Mouse (Mus musculus): Measurements from ENCODE around the gene Tbx20. TPM values are rescaled to one million over a fixed set of nuclear protein-coding genes. Genes with fewer than 3 reads are reported as not detected.

The Tbx20 gene
- polyA plus RNA-seq, 1 experiment from 2014 or later = 0.10 TPM

DNA sequence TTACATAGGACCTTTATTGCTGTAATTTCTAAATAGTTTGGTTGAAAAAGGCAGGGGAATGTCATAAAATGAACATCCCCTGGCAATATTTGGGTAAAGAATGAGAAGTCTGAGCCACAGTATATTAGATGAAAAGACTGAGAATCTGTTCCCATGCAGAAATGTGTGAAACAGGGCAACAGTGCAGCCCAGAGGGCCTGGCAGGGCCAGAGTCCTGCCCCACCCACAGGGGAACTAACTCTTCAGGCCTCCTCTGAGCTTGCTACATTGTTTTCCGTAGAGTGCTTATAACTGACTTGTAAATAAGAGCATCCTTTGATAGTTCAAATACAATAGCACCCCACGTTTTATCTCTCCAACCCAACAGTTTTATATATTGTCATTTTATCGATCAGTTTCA is 7.0 kb downstream of the Tbx20 start:
- H3K9ac ChIP-seq = no peak overlapping the region
- no peak overlapping the region for H3K4me2 ChIP-seq
- no peaks in the 10 kb centered on the region for H3K36me3 ChIP-seq
- no peak for ATAC-seq (ENCODE audit: insufficient number of reproducible peaks, insufficient read depth, low FRiP score, low TSS enrichment, low read depth)
- no peaks in the 10 kb centered on the region for H3K9me3 ChIP-seq
- 29% methylated on average over 3 of the region's 3 CpGs for WGBS
- peaks cover 9% of the 10 kb centered on the region for H3K4me1 ChIP-seq
- no peak overlapping the region for H3K27ac ChIP-seq
- no peak overlapping the region for H3K4me3 ChIP-seq
- H3K27me3 ChIP-seq = peaks cover 84% of the 10 kb centered on the region

DNA sequence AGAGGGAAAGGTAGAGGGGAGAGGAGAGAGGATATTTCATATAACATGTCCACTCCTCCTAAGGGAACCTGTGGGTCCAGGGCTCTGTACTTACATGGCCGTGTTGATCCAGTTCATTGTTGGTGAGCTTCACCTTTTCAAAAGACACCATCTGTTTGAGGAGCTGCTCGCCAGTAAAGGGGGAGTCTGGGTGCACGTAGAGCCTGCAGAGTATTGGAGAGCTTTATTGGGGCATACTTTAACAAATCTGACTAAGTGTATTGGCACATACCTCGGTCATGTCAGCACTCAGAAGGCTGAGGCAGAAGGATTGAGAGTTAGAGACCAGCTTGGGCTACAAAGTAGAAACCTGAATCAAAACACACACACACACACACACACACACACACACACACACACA is 8.5 kb downstream of the Tbx20 start:
- H3K4me1 ChIP-seq = peaks cover 7% of the 10 kb centered on the region
- H3K36me3 ChIP-seq = no peaks in the 10 kb centered on the region
- H3K9me3 ChIP-seq = no peaks in the 10 kb centered on the region
- no peak overlapping the region for H3K27ac ChIP-seq
- no peak overlapping the region for H3K4me3 ChIP-seq
- ATAC-seq (ENCODE audit: insufficient number of reproducible peaks, insufficient read depth, low FRiP score, low TSS enrichment, low read depth) = no peak
- no peak overlapping the region for H3K4me2 ChIP-seq
- H3K27me3 ChIP-seq = peaks cover 75% of the 10 kb centered on the region
- WGBS = 51% methylated on average over 4 of the region's 4 CpGs
- no peak overlapping the region for H3K9ac ChIP-seq

DNA sequence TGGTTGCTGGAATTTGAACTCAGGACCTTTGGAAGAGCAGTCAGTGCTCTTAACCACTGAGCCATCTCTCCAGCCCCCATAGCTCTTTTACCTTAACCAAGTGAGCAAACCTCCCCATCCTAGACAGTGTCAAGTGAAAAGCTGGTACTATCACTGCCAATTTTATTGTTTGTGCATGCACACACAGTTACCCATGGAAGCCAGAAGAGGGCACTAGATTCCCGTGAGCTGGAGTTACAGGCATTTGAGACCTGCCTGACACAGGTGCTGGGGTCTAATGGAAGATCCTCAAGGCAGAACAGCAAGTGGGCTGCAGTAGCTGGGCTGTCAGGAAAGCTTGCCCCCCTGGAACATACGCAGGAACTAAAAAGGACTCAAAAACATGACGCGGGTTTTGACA is 13.6 kb downstream of the Tbx20 start:
- H3K36me3 ChIP-seq = no peaks in the 10 kb centered on the region
- no peak overlapping the region for H3K4me3 ChIP-seq
- H3K9ac ChIP-seq = no peak overlapping the region
- H3K27ac ChIP-seq = no peak overlapping the region
- no peak for ATAC-seq (ENCODE audit: insufficient number of reproducible peaks, insufficient read depth, low FRiP score, low TSS enrichment, low read depth)
- peaks cover 49% of the 10 kb centered on the region for H3K27me3 ChIP-seq
- 27% methylated on average over 4 of the region's 4 CpGs for WGBS
- H3K4me2 ChIP-seq = no peak overlapping the region
- H3K4me1 ChIP-seq = no peaks in the 10 kb centered on the region
- H3K9me3 ChIP-seq = no peaks in the 10 kb centered on the region

DNA sequence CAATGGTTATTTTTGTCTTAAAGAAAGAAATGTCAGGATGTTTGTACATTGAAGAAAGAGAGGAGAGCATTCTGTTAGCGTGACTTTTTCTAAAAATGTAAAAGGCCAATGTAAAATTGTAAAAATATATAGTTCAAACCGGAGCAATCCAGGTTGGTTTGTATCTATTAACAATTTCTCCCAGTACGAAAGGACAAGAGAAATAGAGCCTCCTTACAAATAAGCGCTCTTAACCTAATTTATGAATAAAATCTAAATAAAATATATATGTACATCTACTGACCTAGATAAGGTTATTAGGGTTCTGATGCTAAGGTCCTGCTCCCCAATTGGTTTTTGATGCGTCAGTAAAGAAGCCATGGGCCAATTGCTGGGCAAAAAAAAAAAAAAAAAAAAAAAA is 29.1 kb downstream of the Tbx20 start:
- no peak for ATAC-seq (ENCODE audit: insufficient number of reproducible peaks, insufficient read depth, low FRiP score, low TSS enrichment, low read depth)
- Histone ChIP-seq H3K27me3 (peaks cover 44% of the 10 kb centered on the region), H3K27ac (no peak overlapping the region), H3K9ac (no peak overlapping the region), H3K36me3 (no peaks in the 10 kb centered on the region), H3K4me1 (no peaks in the 10 kb centered on the region), H3K9me3 (no peaks in the 10 kb centered on the region), H3K4me3 (no peak overlapping the region), H3K4me2 (no peak overlapping the region)
- 88% methylated on average over 5 of the region's 5 CpGs for WGBS

DNA sequence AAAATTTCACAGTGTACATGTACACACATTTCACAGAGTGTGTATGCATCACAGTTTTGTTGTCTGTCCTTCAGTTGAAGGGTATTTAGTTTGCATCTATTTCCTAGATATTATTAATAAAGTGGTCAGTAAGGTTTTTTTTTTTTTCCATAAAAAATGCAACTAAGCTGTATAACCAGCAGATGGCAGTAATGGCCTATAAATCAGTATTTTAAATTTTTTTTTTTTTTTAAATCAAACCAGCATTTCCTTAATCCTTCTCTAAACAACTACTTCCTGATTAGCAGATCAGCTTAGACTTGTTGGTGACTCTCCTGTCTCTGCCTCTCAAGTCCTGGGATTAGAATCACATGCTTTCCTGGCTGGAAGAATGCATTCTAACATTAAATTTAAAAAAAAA is 72.9 kb downstream of the Tbx20 start:
- ATAC-seq (ENCODE audit: insufficient number of reproducible peaks, insufficient read depth, low FRiP score, low TSS enrichment, low read depth) = no peak
- H3K4me3 ChIP-seq = no peak overlapping the region

DNA sequence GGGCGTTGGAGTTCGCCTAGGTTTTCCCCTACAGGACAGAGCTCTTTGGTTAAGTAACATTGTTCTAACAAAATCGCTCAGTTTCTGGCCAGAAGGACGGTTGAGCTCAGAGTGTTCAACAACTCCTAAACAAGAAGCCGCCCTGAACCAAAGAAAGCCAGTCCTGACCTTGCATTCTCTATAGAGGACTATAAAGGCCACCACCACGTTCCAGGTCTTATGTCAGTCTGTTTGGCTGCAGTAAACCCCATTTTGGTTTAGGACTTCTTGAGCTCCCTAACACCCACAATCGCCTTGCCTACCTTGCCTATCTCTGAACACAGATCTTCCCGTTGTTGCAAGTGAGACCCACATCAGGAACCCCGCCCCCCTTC is 77.7 kb downstream of the Tbx20 start:
- peaks cover 28% of the 10 kb centered on the region for H3K27me3 ChIP-seq
- no peak overlapping the region for H3K27ac ChIP-seq
- WGBS = 15% methylated on average over 9 of the region's 9 CpGs
- no peaks in the 10 kb centered on the region for H3K36me3 ChIP-seq
- H3K4me1 ChIP-seq = peaks cover 8% of the 10 kb centered on the region
- no peak for ATAC-seq (ENCODE audit: insufficient number of reproducible peaks, insufficient read depth, low FRiP score, low TSS enrichment, low read depth)
- peak overlapping the region; percentile 94 for H3K4me2 ChIP-seq
- peaks cover 3% of the 10 kb centered on the region; the same call in 1 of the 2 replicates for H3K9me3 ChIP-seq
- H3K9ac ChIP-seq = peak overlapping the region; percentile 70
- H3K4me3 ChIP-seq = peak overlapping the region; percentile 48

More for the DNA sequence above, 72.9 kb downstream of the Tbx20 start:
- H3K4me2 ChIP-seq = no peak overlapping the region
- H3K4me1 ChIP-seq = peaks cover 1% of the 10 kb centered on the region
- peaks cover 9% of the 10 kb centered on the region for H3K27me3 ChIP-seq
- no peak overlapping the region for H3K27ac ChIP-seq
- no peak overlapping the region for H3K9ac ChIP-seq
- peaks cover 3% of the 10 kb centered on the region; the same call in 1 of the 2 replicates for H3K9me3 ChIP-seq
- no peaks in the 10 kb centered on the region for H3K36me3 ChIP-seq

DNA sequence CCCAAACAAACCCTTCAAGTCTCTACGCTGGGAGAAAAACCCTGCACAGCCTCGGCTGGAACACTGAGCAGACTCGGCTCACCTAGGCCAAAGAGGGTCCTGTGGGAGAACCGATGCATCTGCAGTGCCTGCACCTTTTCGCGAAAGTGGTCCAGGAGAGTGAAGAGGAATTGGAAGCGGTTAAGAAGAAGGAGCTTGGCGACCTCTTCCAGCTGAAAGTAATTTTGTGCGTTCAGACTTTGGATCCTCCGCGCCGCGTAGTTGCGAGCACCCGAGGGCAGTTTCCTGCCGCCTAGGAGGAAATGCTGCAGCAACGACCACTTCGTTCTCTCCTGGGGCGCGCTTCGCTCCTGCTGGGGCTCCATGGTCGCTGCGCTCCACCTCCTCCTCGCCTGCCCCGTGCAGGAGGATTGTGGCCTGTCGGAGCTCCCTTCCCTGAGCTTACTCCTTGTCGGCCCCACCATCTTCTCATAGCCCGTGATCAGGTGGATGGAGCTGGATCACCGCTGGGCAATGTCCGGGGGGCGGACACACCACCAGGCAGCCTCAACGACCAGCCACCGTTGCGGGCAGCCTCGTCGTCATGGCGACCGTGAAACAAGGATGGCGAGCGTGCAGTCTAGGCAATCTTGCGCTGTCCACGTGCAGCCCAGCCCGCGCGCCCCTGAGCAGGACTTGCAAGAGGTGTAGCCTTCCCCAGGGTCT is 78.3 kb downstream of the Tbx20 start, which contains the start of gene Dpy19l2:
TSS of gene Dpy19l2 (minus strand) at position 594 of the 705 bp plus-strand sequence.
- Histone ChIP-seq H3K36me3 (no peaks in the 10 kb centered on the region), H3K27me3 (peaks cover 28% of the 10 kb centered on the region), H3K9me3 (peaks cover 3% of the 10 kb centered on the region; the same call in 1 of the 2 replicates), H3K4me2 (peak within 1 kb of the TSS; percentile 94), H3K4me3 (peak within 1 kb of the TSS; percentile 48), H3K4me1 (peaks cover 8% of the 10 kb centered on the region), H3K27ac (no peak within 1 kb of the TSS), H3K9ac (peak within 1 kb of the TSS; percentile 70)
- ATAC-seq (ENCODE audit: insufficient number of reproducible peaks, insufficient read depth, low FRiP score, low TSS enrichment, low read depth) = 0 out of 2 replicates have a peak, but pooled peaks have one; percentile 43
- under 1% methylated on average over 45 of the region's 45 CpGs for WGBS

Other genes with a start within 250 kb of the Tbx20 start
- not detected in 2 replicates for gene Cypt4, start 149.1 kb downstream of the Tbx20 start, polyA plus RNA-seq (2015; fragmentation: Nextera tagmentation; extraction: Ambion mirVana)
- gene Dpy19l2, start 78.0 kb downstream of the Tbx20 start, polyA plus RNA-seq (2015; fragmentation: Nextera tagmentation; extraction: Ambion mirVana) = 0.32 and 0.70 TPM in 2 replicates

Data from embryonic facial prominence, embryonic 13.5 days (tissue).